Mouse (Mus musculus): Measurements from ENCODE around the gene Lrrc8c.
"Not testable (repeated sequence)": the region's sequence is repeated elsewhere in the genome, so short reads cannot be mapped to it uniquely, and the experiment has no call there.

Gene Lrrc8c

DNA sequence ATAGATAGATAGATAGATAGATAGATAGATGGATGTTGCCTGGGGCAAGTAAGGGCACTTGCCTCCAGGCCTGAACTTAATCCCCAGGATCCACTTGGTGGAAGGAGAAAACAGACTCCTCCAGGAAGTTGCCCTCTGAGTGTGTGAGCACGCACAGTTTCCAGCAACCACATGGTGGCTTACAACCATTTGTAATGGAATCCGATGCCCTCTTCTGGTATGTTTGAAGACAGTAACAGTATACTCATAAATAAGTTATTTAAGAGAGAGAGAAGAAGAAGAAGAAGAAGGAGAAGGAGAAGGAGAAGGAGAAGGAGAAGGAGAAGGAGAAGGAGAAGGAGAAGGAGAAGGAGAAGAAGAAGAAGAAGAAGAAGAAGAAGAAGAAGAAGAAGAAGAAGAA, 119.1 kb downstream of the Lrrc8c start:
- not testable (repeated sequence) for DNase-seq (ENCODE audit: low read depth, low spot score); H3K27me3 ChIP-seq (ENCODE audit: control insufficient read depth, insufficient read depth, low read length, poor library complexity, severe bottlenecking); H3K36me3 ChIP-seq (ENCODE audit: control insufficient read depth, insufficient read depth, low read length, poor library complexity, severe bottlenecking)

GRCm38 (mm10) chr5:105638916-105639315, 119.7 kb downstream of the Lrrc8c start:
- no peaks in the 10 kb centered on the region for H3K27me3 ChIP-seq (ENCODE audit: control insufficient read depth, insufficient read depth, low read length, poor library complexity, severe bottlenecking)
- no peak for DNase-seq (ENCODE audit: low read depth, low spot score)
- no peaks in the 10 kb centered on the region for H3K36me3 ChIP-seq (ENCODE audit: control insufficient read depth, insufficient read depth, low read length, poor library complexity, severe bottlenecking)

GRCm38 (mm10) chr5:105639363-105639762, 120.2 kb downstream of the Lrrc8c start:
- DNase-seq (ENCODE audit: low read depth, low spot score): no peak
- no peaks in the 10 kb centered on the region for H3K36me3 ChIP-seq (ENCODE audit: control insufficient read depth, insufficient read depth, low read length, poor library complexity, severe bottlenecking)
- no peaks in the 10 kb centered on the region for H3K27me3 ChIP-seq (ENCODE audit: control insufficient read depth, insufficient read depth, low read length, poor library complexity, severe bottlenecking)

DNA sequence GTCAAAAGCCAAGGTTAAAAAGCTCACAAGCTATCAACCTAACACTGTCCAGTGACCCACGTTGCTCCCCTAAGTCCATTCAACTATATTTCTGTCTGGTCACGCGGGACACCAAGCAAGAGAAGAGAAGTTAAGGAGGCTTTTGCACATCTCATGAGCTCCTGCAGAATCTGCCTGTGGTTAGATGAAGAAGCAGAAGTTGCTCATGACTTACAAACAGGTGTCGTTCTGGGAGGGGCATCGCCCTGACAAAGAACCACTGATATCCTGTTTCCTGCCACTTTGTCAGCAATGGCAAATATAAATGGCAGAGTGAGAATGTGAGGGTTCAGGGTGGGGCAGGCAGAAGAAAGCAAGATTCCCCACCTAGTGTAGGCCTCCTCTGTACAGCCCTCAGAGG, 123.3 kb downstream of the Lrrc8c start:
- DNase-seq (ENCODE audit: low read depth, low spot score): peak; percentile 84
- no peaks in the 10 kb centered on the region for H3K36me3 ChIP-seq (ENCODE audit: control insufficient read depth, insufficient read depth, low read length, poor library complexity, severe bottlenecking)
- no peaks in the 10 kb centered on the region for H3K27me3 ChIP-seq (ENCODE audit: control insufficient read depth, insufficient read depth, low read length, poor library complexity, severe bottlenecking)

DNA sequence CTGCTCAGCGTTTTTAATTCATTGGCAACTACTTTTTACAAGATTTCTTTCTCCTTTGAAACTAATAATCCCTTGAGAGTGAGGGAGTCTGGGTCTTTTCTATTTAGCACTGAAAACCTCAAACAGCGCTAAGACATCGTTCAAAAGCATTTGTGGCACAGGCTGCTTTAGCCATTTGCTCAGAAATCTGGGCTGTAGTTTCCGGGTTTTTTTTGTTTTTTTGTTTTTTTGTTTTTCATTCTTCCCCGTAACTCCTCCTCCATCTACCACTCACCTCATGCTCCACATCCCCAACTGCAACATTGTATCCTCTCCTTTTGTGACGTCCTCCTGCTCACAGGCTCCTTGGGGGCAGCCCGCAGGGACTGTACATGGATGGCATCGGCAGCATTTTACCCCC, 124.1 kb downstream of the Lrrc8c start:
- no peak for DNase-seq (ENCODE audit: low read depth, low spot score)
- Histone ChIP-seq H3K36me3 (ENCODE audit: control insufficient read depth, insufficient read depth, low read length, poor library complexity, severe bottlenecking) (no peaks in the 10 kb centered on the region), H3K27me3 (ENCODE audit: control insufficient read depth, insufficient read depth, low read length, poor library complexity, severe bottlenecking) (no peaks in the 10 kb centered on the region)

GRCm38 (mm10) chr5:105644195-105644594, 125.0 kb downstream of the Lrrc8c start:
- DNase-seq (ENCODE audit: low read depth, low spot score): peak; percentile 38
- H3K27me3 ChIP-seq (ENCODE audit: control insufficient read depth, insufficient read depth, low read length, poor library complexity, severe bottlenecking): no peaks in the 10 kb centered on the region
- H3K36me3 ChIP-seq (ENCODE audit: control insufficient read depth, insufficient read depth, low read length, poor library complexity, severe bottlenecking): no peaks in the 10 kb centered on the region

GRCm38 (mm10) chr5:105647094-105647493, 127.9 kb downstream of the Lrrc8c start:
- H3K36me3 ChIP-seq (ENCODE audit: control insufficient read depth, insufficient read depth, low read length, poor library complexity, severe bottlenecking): no peaks in the 10 kb centered on the region
- H3K27me3 ChIP-seq (ENCODE audit: control insufficient read depth, insufficient read depth, low read length, poor library complexity, severe bottlenecking): no peaks in the 10 kb centered on the region
- no peak for DNase-seq (ENCODE audit: low read depth, low spot score)

GRCm38 (mm10) chr5:105648648-105649287, 129.6 kb downstream of the Lrrc8c start:
- peak; percentile 65 for DNase-seq (ENCODE audit: low read depth, low spot score)
- H3K27me3 ChIP-seq (ENCODE audit: control insufficient read depth, insufficient read depth, low read length, poor library complexity, severe bottlenecking): no peaks in the 10 kb centered on the region
- no peaks in the 10 kb centered on the region for H3K36me3 ChIP-seq (ENCODE audit: control insufficient read depth, insufficient read depth, low read length, poor library complexity, severe bottlenecking)

DNA sequence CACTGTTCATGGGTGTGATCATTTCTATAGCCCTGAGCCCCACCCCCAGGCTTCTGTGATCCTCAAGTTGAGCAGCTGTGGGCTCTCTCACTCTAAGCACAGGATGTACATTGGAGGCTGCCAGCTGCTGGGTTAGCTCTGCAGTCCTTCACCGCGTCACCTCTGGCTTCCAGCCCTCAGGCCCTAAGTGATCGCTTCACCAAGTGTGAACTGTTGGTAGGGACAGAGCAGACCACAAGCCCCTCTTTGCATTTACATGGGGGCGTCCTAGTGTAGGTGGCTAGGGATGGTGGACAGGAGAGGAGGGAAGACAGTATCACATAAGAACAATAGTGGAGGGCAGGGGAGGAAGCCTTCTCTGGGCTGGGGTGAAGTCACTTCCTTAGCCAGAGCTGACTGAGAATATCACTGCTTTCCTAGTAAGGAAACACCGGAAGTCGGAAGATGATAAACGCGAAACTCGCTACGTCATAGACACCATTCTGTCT, 130.4 kb downstream of the Lrrc8c start:
- peak; percentile 78 for DNase-seq (ENCODE audit: low read depth, low spot score)
- no peaks in the 10 kb centered on the region for H3K36me3 ChIP-seq (ENCODE audit: control insufficient read depth, insufficient read depth, low read length, poor library complexity, severe bottlenecking)
- no peaks in the 10 kb centered on the region for H3K27me3 ChIP-seq (ENCODE audit: control insufficient read depth, insufficient read depth, low read length, poor library complexity, severe bottlenecking)

GRCm38 (mm10) chr5:105650728-105651479, 131.7 kb downstream of the Lrrc8c start:
- Histone ChIP-seq H3K36me3 (ENCODE audit: control insufficient read depth, insufficient read depth, low read length, poor library complexity, severe bottlenecking) (no peaks in the 10 kb centered on the region), H3K27me3 (ENCODE audit: control insufficient read depth, insufficient read depth, low read length, poor library complexity, severe bottlenecking) (no peaks in the 10 kb centered on the region)
- DNase-seq (ENCODE audit: low read depth, low spot score): peak; percentile 69

DNA sequence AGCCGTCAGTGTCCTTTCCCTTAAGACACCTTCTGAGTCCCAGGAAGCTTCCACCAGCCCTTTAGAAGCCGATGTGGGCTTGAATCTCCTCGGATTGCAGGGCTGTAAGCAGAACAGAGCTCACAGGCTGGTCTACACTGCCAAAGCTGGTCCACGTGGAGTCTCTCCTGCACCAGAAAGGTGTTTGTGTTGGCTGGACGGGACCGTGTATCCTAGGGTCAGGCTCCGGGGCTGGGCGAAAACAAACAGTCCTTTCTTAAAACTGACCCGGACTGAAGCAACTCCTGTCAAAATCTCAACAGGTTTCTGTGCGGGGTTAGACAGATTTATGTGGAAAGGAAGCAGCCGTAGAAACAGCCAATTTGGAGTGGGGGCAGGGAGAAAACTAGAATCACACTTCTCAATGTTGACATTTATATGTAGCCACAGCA, 132.4 kb downstream of the Lrrc8c start:
- H3K27me3 ChIP-seq (ENCODE audit: control insufficient read depth, insufficient read depth, low read length, poor library complexity, severe bottlenecking): no peaks in the 10 kb centered on the region
- DNase-seq (ENCODE audit: low read depth, low spot score): peak; percentile 33

GRCm38 (mm10) chr5:105654237-105655063, 135.3 kb downstream of the Lrrc8c start:
- H3K36me3 ChIP-seq (ENCODE audit: control insufficient read depth, insufficient read depth, low read length, poor library complexity, severe bottlenecking): no peaks in the 10 kb centered on the region
- peak; percentile 85 for DNase-seq (ENCODE audit: low read depth, low spot score)
- H3K27me3 ChIP-seq (ENCODE audit: control insufficient read depth, insufficient read depth, low read length, poor library complexity, severe bottlenecking): no peaks in the 10 kb centered on the region

More for the DNA sequence above, 132.4 kb downstream of the Lrrc8c start:
- no peaks in the 10 kb centered on the region for H3K36me3 ChIP-seq (ENCODE audit: control insufficient read depth, insufficient read depth, low read length, poor library complexity, severe bottlenecking)

DNA sequence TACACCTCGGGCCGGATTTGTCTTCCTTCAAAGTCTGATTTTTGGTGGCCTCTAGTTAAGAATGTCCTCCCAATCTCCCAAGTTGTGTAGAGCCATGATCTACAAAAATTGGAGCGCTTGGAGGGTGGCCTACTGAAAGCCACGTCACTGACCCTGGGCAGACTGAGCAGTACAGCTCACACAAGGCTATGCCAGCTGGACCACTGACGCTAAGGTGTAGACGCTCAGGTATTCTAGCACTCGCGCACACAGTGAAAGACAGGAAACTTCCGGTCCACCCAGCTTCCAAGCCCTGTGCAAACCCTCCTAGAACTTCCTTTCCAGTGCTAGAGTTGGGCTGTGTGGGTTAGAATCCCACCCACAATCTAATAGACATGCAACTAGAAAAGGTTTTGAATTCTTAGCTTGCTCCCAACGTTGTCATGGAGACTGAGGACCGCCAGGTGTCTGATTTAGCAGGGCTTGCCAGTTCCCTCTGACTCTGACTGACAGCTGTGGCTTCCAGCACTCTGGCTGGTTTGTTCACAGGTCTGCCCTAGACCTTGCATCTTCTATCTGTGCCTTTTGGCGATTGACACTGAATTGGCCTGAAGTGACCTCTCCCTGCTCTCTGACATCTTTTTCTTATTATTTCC, 136.0 kb downstream of the Lrrc8c start:
- Histone ChIP-seq H3K27me3 (ENCODE audit: control insufficient read depth, insufficient read depth, low read length, poor library complexity, severe bottlenecking) (no peaks in the 10 kb centered on the region), H3K36me3 (ENCODE audit: control insufficient read depth, insufficient read depth, low read length, poor library complexity, severe bottlenecking) (no peaks in the 10 kb centered on the region)
- DNase-seq (ENCODE audit: low read depth, low spot score): no peak

- Histone ChIP-seq H3K27me3 (ENCODE audit: control insufficient read depth, insufficient read depth, low read length, poor library complexity, severe bottlenecking) (no peaks in the 10 kb centered on the region), H3K36me3 (ENCODE audit: control insufficient read depth, insufficient read depth, low read length, poor library complexity, severe bottlenecking) (no peaks in the 10 kb centered on the region)
- peak; percentile 87 for DNase-seq (ENCODE audit: low read depth, low spot score)
These were observed 142.7 kb downstream of the Lrrc8c start for GRCm38 (mm10) chr5:105661894-105662293.

Measured in splenic B cell, adult 2 months (primary cell).